Mouse (Mus musculus) mesoderm, embryonic 11.5 days (tissue): ENCODE data around the gene Shisa7.
"Not testable (repeated sequence)": the region's sequence is repeated elsewhere in the genome, so short reads cannot be mapped to it uniquely, and the experiment has no call there.

ENCODE experiments used
- DNase-seq: peaks from one replicate; pipeline ENCODE4 v3.0.0-alpha.2; 2012; ENCODE audit warnings: low read depth, low spot score

Shisa7 gene

GRCm38 (mm10) chr7:4844917-4845309, 417 bp upstream of the Shisa7 start:
- peak; percentile 88 for DNase-seq

- DNase-seq = peak; percentile 70
These were observed 772 bp downstream of the Shisa7 start for GRCm38 (mm10) chr7:4843604-4844244.

- DNase-seq = peak; percentile 49
These were observed 1.8 kb downstream of the Shisa7 start for GRCm38 (mm10) chr7:4842634-4843131.

GRCm38 (mm10) chr7:4842077-4842476, 2.4 kb downstream of the Shisa7 start:
- no peak for DNase-seq

GRCm38 (mm10) chr7:4837639-4838038, 6.9 kb downstream of the Shisa7 start:
- DNase-seq = no peak

GRCm38 (mm10) chr7:4836351-4836792, 8.1 kb downstream of the Shisa7 start:
- DNase-seq = peak; percentile 71

- DNase-seq = no peak
These were observed 8.7 kb downstream of the Shisa7 start for GRCm38 (mm10) chr7:4835631-4836327.

- DNase-seq = no peak
These were observed 14.0 kb downstream of the Shisa7 start for GRCm38 (mm10) chr7:4830476-4830875.

GRCm38 (mm10) chr7:4825365-4825764, 19.1 kb downstream of the Shisa7 start:
- DNase-seq = no peak

- no peak for DNase-seq
These were observed 22.2 kb downstream of the Shisa7 start for GRCm38 (mm10) chr7:4822162-4822907.

GRCm38 (mm10) chr7:4821690-4822089, 22.8 kb downstream of the Shisa7 start:
- no peak for DNase-seq

- DNase-seq = not testable (repeated sequence)
These were observed 23.6 kb downstream of the Shisa7 start for GRCm38 (mm10) chr7:4820925-4821324.

GRCm38 (mm10) chr7:4816559-4816958, 27.9 kb downstream of the Shisa7 start:
- no peak for DNase-seq

- no peak for DNase-seq
These were observed 31.2 kb downstream of the Shisa7 start for GRCm38 (mm10) chr7:4813105-4813791.

- DNase-seq = peak; percentile 98
These were observed 32.0 kb downstream of the Shisa7 start, which contains the start of gene Ube2s for GRCm38 (mm10) chr7:4812303-4813104. Gene Ube2s, minus strand, starts transcription at chr7:4812590.

GRCm38 (mm10) chr7:4811842-4812302, 32.6 kb downstream of the Shisa7 start:
- no peak for DNase-seq

- DNase-seq = not testable (repeated sequence)
These were observed 33.4 kb downstream of the Shisa7 start for GRCm38 (mm10) chr7:4811131-4811530.

GRCm38 (mm10) chr7:4806716-4807115, 37.8 kb downstream of the Shisa7 start:
- DNase-seq = peak; percentile 50

GRCm38 (mm10) chr7:4802247-4802646, 42.2 kb downstream of the Shisa7 start:
- DNase-seq = peak; percentile 34

GRCm38 (mm10) chr7:4795767-4796433, 48.6 kb downstream of the Shisa7 start:
- peak; percentile 57 for DNase-seq
